In genomic region chr11:66528146-66528545, GRCm38 (mm10) we compare ENCODE assay signal across 18 mouse cellular contexts. TPM values are rescaled to one million over a fixed set of nuclear protein-coding genes. Genes with fewer than 3 reads are reported as not detected.
DNase-seq lines count a peak whose midpoint lies in the region; ATAC-seq and TF ChIP-seq lines count a peak whose summit lies in the region.
"Had no signal": no experiment of that assay in that cellular context is flagged by ENCODE, and none has a peak within 500 bp of the region (broad histone marks: within the 10 kb centered on the region; RNA-seq: fewer than 3 reads in every experiment).

No protein-coding gene starts in this region.

- no peak overlapping the region for H3K9ac ChIP-seq in heart, embryonic 13.5 days
- no peak overlapping the region for H3K9ac ChIP-seq in heart, embryonic 12.5 days
- no peak overlapping the region for H3K9ac ChIP-seq in forebrain, postnatal 0 days
- 0 out of 2 replicates have a peak overlapping the region, but pooled peaks have one; percentile 3 for H3K9ac ChIP-seq in hindbrain, embryonic 16.5 days (ENCODE audit: low read depth, low read length)
- peak overlapping the region; percentile 27; the same call in 1 of the 2 replicates for H3K9ac ChIP-seq in neural tube, embryonic 13.5 days
- H3K9ac ChIP-seq: heart, embryonic 15.5 days; limb, embryonic 15.5 days; liver, embryonic 15.5 days had no signal

- peak; percentile 11; the same call in 1 of the 2 replicates for TF ChIP-seq CTCF in forebrain, postnatal 0 days (IDR thresholded peaks at IDR 0.05; ENCODE audit: low read depth)

- no peak overlapping the region for H3K27ac ChIP-seq in heart, embryonic 13.5 days (replicated peaks)
- no peak overlapping the region for H3K27ac ChIP-seq in heart, embryonic 12.5 days (ENCODE audit: poor library complexity, severe bottlenecking)
- H3K27ac ChIP-seq in forebrain, postnatal 0 days (ENCODE audit: low read depth, low read length), result no peak overlapping the region
- no peak overlapping the region for H3K27ac ChIP-seq in hindbrain, embryonic 16.5 days (ENCODE audit: low read depth, low read length)
- no peak overlapping the region for H3K27ac ChIP-seq in neural tube, embryonic 13.5 days (replicated peaks)
- H3K27ac ChIP-seq: heart, embryonic 15.5 days; limb, embryonic 15.5 days; liver, embryonic 15.5 days had no signal

- no peaks in the 10 kb centered on the region for H3K9me3 ChIP-seq in heart, embryonic 13.5 days
- H3K9me3 ChIP-seq in heart, embryonic 12.5 days (replicated peaks), result no peaks in the 10 kb centered on the region
- H3K9me3 ChIP-seq in forebrain, postnatal 0 days (ENCODE audit: low read length), result no peaks in the 10 kb centered on the region
- H3K9me3 ChIP-seq in hindbrain, embryonic 16.5 days (ENCODE audit: control insufficient read depth, low read length), result no peaks in the 10 kb centered on the region
- no peaks in the 10 kb centered on the region for H3K9me3 ChIP-seq in neural tube, embryonic 13.5 days
- H3K9me3 ChIP-seq: heart, embryonic 15.5 days; limb, embryonic 15.5 days; liver, embryonic 15.5 days had no signal

- no peak for ATAC-seq in heart, embryonic 13.5 days (ENCODE audit: extremely low read depth, insufficient number of reproducible peaks, low FRiP score, low TSS enrichment)
- ATAC-seq in heart, embryonic 12.5 days (ENCODE audit: insufficient number of reproducible peaks, low FRiP score), result no peak
- no peak for ATAC-seq in forebrain, postnatal 0 days
- no peak for ATAC-seq in hindbrain, embryonic 16.5 days
- no peak for ATAC-seq in neural tube, embryonic 13.5 days (ENCODE audit: low read depth)
- ATAC-seq: intestine, embryonic 16.5 days; lung, postnatal 0 days had no signal

- H3K4me2 ChIP-seq in heart, embryonic 13.5 days, result peak overlapping the region; percentile 97; the same call in 1 of the 2 replicates
- no peak overlapping the region for H3K4me2 ChIP-seq in heart, embryonic 12.5 days
- H3K4me2 ChIP-seq in forebrain, postnatal 0 days (ENCODE audit: low read depth), result peak overlapping the region; percentile 93; the same call in 1 of the 2 replicates
- H3K4me2 ChIP-seq in hindbrain, embryonic 16.5 days (ENCODE audit: low read length), result peak overlapping the region; percentile 86
- peak overlapping the region; percentile 72 for H3K4me2 ChIP-seq in neural tube, embryonic 13.5 days
- H3K4me2 ChIP-seq: limb, embryonic 15.5 days; liver, embryonic 15.5 days had no signal

- peak overlapping the region; percentile 68; the same call in 1 of the 2 replicates for H3K4me3 ChIP-seq in heart, embryonic 13.5 days
- no peak overlapping the region for H3K4me3 ChIP-seq in heart, embryonic 12.5 days
- H3K4me3 ChIP-seq in forebrain, postnatal 0 days (ENCODE audit: low read depth, low read length), result no peak overlapping the region
- no peak overlapping the region for H3K4me3 ChIP-seq in hindbrain, embryonic 16.5 days (ENCODE audit: low read length)
- H3K4me3 ChIP-seq in neural tube, embryonic 13.5 days, result 0 out of 2 replicates have a peak overlapping the region, but pooled peaks have one; percentile 60
- H3K4me3 ChIP-seq: heart, embryonic 15.5 days; limb, embryonic 15.5 days; liver, embryonic 15.5 days had no signal

- H3K36me3 ChIP-seq in heart, embryonic 13.5 days, result no peaks in the 10 kb centered on the region
- H3K36me3 ChIP-seq in heart, embryonic 12.5 days, result no peaks in the 10 kb centered on the region
- H3K36me3 ChIP-seq in forebrain, postnatal 0 days (ENCODE audit: insufficient read depth), result no peaks in the 10 kb centered on the region
- no peaks in the 10 kb centered on the region for H3K36me3 ChIP-seq in hindbrain, embryonic 16.5 days (ENCODE audit: control insufficient read depth, insufficient read depth, low read length)
- no peaks in the 10 kb centered on the region for H3K36me3 ChIP-seq in neural tube, embryonic 13.5 days
- H3K36me3 ChIP-seq: heart, embryonic 15.5 days; limb, embryonic 15.5 days; liver, embryonic 15.5 days had no signal

- peaks cover 27% of the 10 kb centered on the region for H3K4me1 ChIP-seq in heart, embryonic 13.5 days
- H3K4me1 ChIP-seq in heart, embryonic 12.5 days (replicated peaks), result peaks cover 19% of the 10 kb centered on the region
- H3K4me1 ChIP-seq in forebrain, postnatal 0 days (ENCODE audit: insufficient read depth), result 0 out of 2 replicates have a peak, but pooled peaks cover 4% of the 10 kb centered on the region
- H3K4me1 ChIP-seq in hindbrain, embryonic 16.5 days (ENCODE audit: control insufficient read depth, insufficient read depth, low read depth, low read length), result peaks cover 15% of the 10 kb centered on the region; the same call in 1 of the 2 replicates
- H3K4me1 ChIP-seq in neural tube, embryonic 13.5 days (replicated peaks), result peaks cover 42% of the 10 kb centered on the region
- H3K4me1 ChIP-seq: liver, embryonic 15.5 days had no signal

- peak; percentile 24 for DNase-seq in forebrain, postnatal 0 days
- DNase-seq in kidney, adult 11 months, result no peak
- no peak for DNase-seq in left cerebral cortex, adult 11 months (ENCODE audit: low spot score)
- DNase-seq: cerebellum, adult 9-10 months; heart, postnatal 4 days had no signal

- peaks cover 71% of the 10 kb centered on the region for H3K27me3 ChIP-seq in heart, embryonic 13.5 days (replicated peaks)
- H3K27me3 ChIP-seq in heart, embryonic 12.5 days (replicated peaks), result peaks cover 66% of the 10 kb centered on the region
- peaks cover 12% of the 10 kb centered on the region; the same call in 1 of the 2 replicates for H3K27me3 ChIP-seq in forebrain, postnatal 0 days (ENCODE audit: insufficient read depth, low read length)
- peaks cover 8% of the 10 kb centered on the region for H3K27me3 ChIP-seq in hindbrain, embryonic 16.5 days (replicated peaks; ENCODE audit: control insufficient read depth, insufficient read depth, low read length)
- peaks cover 59% of the 10 kb centered on the region for H3K27me3 ChIP-seq in neural tube, embryonic 13.5 days

RNA-seq across cellular contexts. Expression of gene Shisa6, which starts 2.4 kb away (rescaled TPM):
- 0.25 and 0.46 TPM in 2 replicates for polyA plus RNA-seq in heart, embryonic 13.5 days (2015; fragmentation: Nextera tagmentation; extraction: Ambion mirVana)
- polyA plus RNA-seq in heart, embryonic 12.5 days (2016; fragmentation: Nextera tagmentation; extraction: Ambion mirVana), result 0.28 TPM in 2 replicates
- total RNA-seq in forebrain, postnatal 0 days (2014; rRNA removed), result 7.0 and 10.0 TPM in 2 replicates
- 2.4 and 4.0 TPM in 2 replicates for polyA plus RNA-seq in forebrain, postnatal 0 days (2015; fragmentation: Nextera tagmentation; extraction: Ambion mirVana)
- polyA plus RNA-seq in hindbrain, embryonic 16.5 days (2015; fragmentation: Nextera tagmentation; extraction: Ambion mirVana), result 2.7 and 4.3 TPM in 2 replicates
- 3.7 and 4.8 TPM in 2 replicates for polyA plus RNA-seq in neural tube, embryonic 13.5 days (2015; fragmentation: Nextera tagmentation; extraction: Ambion mirVana)
- total RNA-seq: common myeloid progenitor, adult 5-6 weeks; granulocyte monocyte progenitor cell, adult 5-6 weeks; megakaryocyte, adult 5-6 weeks had no signal
- polyA plus RNA-seq: C2C12; liver, embryonic 15.5 days had no signal

Comparison
In these comparisons a context has a peak if more than half of its experiments do, and no peak if none do; other contexts are left out.
1. H3K4me3 ChIP-seq: peak in heart, embryonic 13.5 days (single experiment) and neural tube, embryonic 13.5 days (single experiment); none in heart, embryonic 12.5 days (single experiment), forebrain, postnatal 0 days (single experiment) and hindbrain, embryonic 16.5 days (single experiment).
2. H3K9ac ChIP-seq: peak in hindbrain, embryonic 16.5 days (single experiment) and neural tube, embryonic 13.5 days (single experiment); none in heart, embryonic 13.5 days (single experiment), heart, embryonic 12.5 days (single experiment) and forebrain, postnatal 0 days (single experiment).